Mouse (Mus musculus): ENCODE results near the gene C9orf72. TPM values are rescaled to one million over a fixed set of nuclear protein-coding genes. Genes with fewer than 3 reads are reported as not detected.

C9orf72 gene
- polyA plus RNA-seq, 1 experiment: 3.5 TPM

DNA sequence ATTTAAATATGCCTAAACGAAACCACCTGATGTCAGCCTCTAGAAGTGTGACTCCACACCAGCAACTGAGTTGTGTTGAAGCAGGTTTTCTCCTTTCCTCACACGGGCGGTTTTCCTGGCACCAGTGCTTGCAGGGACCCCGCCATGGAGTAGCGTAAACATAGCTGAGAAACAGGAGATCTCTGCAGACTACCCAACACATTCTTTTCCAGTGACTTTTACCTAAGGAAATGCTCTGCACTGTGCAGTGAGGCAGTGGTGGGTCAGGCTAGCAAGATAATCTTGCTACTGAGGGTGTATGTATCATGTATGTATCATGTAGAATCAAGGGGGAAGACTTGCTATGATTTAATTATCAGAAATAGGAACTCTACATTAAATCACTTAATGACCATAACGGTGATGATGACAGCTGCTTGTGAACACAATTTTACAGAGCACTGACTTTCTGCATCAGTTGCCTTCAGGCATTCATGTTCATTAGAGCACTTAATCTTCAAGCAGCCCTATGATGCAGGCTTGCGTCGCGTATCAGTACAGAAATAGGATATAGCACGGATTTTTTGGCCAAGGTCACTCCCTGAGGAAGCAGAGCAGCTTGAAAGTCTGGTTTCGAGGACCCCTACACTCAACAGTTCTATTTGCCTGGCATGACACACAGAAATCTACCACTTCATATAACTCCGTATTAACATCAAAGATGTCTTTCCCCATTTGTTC, 47.9 kb downstream of the C9orf72 start:
- H3K4me1 ChIP-seq (ENCODE audit: control insufficient read depth, insufficient read depth, insufficient read length): no peaks in the 10 kb centered on the region
- H3K27me3 ChIP-seq (ENCODE audit: control insufficient read depth, insufficient read depth, low read length): no peaks in the 10 kb centered on the region
- H3K36me3 ChIP-seq (ENCODE audit: control insufficient read depth, insufficient read depth, low read length): no peaks in the 10 kb centered on the region
- no peak overlapping the region for H3K27ac ChIP-seq (ENCODE audit: insufficient read depth, low read length)
- WGBS: 88% methylated on average over 12 of the region's 12 CpGs
- TF ChIP-seq CTCF (IDR thresholded peaks at IDR 0.05; ENCODE audit: extremely low read depth, insufficient read depth, insufficient read length, insufficient replicate concordance) (no peak), POLR2A (IDR thresholded peaks at IDR 0.05; ENCODE audit: low read depth, low read length) (no peak)
- no peak for DNase-seq (ENCODE audit: low read depth in 1 of 2, low spot score in 2 of 2)
- no peak overlapping the region for H3K4me3 ChIP-seq (ENCODE audit: extremely low read depth, insufficient read depth, insufficient read length)

DNA sequence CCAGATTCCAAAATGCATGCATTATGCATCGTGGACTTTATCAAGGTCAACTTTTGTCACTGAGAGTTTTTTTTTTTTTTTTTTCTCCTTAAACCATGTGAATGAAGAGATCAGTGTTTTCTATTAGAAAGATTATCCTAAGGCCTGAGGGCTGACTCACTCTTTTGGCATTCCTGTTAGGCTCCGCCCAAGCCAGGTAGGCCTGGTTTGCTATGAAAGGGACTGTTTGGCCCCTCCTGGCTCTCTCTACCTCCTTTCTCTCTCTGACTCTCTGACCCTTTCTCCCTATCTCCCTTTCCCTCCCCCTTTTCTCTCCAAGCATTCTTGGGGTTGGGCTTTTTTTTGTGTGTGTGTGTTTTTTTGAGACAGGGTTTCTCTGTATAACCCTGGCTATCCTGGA, 50.4 kb downstream of the C9orf72 start:
- WGBS: 93% methylated on average over 2 of the region's 2 CpGs
- TF ChIP-seq CTCF (IDR thresholded peaks at IDR 0.05; ENCODE audit: extremely low read depth, insufficient read depth, insufficient read length, insufficient replicate concordance) (no peak), POLR2A (IDR thresholded peaks at IDR 0.05; ENCODE audit: low read depth, low read length) (no peak)
- Histone ChIP-seq H3K27me3 (ENCODE audit: control insufficient read depth, insufficient read depth, low read length) (no peaks in the 10 kb centered on the region), H3K27ac (ENCODE audit: insufficient read depth, low read length) (no peak overlapping the region), H3K4me1 (ENCODE audit: control insufficient read depth, insufficient read depth, insufficient read length) (no peaks in the 10 kb centered on the region), H3K4me3 (ENCODE audit: extremely low read depth, insufficient read depth, insufficient read length) (no peak overlapping the region), H3K36me3 (ENCODE audit: control insufficient read depth, insufficient read depth, low read length) (no peaks in the 10 kb centered on the region)
- no peak for DNase-seq (ENCODE audit: low read depth in 1 of 2, low spot score in 2 of 2)

DNA sequence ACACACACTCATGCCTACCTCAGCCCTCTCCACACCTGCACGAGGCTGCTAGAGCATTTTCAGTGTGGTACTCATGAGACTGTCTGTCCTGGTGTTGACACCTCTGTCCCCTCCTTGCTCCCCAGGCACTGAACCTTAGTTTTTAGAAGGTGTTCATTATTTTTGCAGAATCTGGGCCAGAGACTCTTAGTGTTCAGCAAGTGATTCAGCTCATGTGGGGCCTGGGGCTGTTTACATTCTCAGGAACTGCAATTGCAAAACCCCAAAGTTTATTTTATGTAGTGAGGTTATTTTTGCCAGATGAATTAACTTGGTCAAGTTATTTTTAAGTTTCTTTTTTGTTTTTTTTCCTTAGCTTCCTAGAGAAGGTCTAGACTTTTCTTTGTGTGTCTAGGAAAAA, 52.4 kb downstream of the C9orf72 start:
- DNase-seq (ENCODE audit: low read depth in 1 of 2, low spot score in 2 of 2): no peak
- H3K36me3 ChIP-seq (ENCODE audit: control insufficient read depth, insufficient read depth, low read length): no peaks in the 10 kb centered on the region
- H3K27me3 ChIP-seq (ENCODE audit: control insufficient read depth, insufficient read depth, low read length): no peaks in the 10 kb centered on the region
- TF ChIP-seq POLR2A (IDR thresholded peaks at IDR 0.05; ENCODE audit: low read depth, low read length) (no peak), CTCF (IDR thresholded peaks at IDR 0.05; ENCODE audit: extremely low read depth, insufficient read depth, insufficient read length, insufficient replicate concordance) (no peak)
- H3K4me3 ChIP-seq (ENCODE audit: extremely low read depth, insufficient read depth, insufficient read length): no peak overlapping the region
- H3K4me1 ChIP-seq (ENCODE audit: control insufficient read depth, insufficient read depth, insufficient read length): no peaks in the 10 kb centered on the region
- H3K27ac ChIP-seq (ENCODE audit: insufficient read depth, low read length): no peak overlapping the region
- 63% methylated on average over 1 of the region's 1 CpGs for WGBS

DNA sequence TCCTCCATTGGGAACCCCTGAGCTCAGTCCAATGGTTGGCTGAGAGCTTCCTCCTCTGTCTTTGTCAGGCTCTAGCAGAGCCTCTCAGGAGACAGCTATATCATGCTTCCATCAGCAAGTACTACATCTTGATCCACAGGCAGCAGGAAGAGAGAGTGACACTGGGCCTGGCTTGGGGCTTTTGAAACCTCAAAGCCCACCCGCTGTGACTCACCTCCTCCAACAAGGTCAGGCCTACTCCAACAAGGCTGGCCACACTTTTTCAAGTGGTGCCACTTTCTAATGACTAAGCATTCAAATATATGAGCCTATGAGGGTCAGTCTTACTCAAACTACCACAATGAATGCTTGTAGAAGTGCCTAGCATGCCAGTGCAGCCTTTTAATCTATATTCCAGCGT, 53.5 kb downstream of the C9orf72 start:
- Histone ChIP-seq H3K27ac (ENCODE audit: insufficient read depth, low read length) (no peak overlapping the region), H3K27me3 (ENCODE audit: control insufficient read depth, insufficient read depth, low read length) (no peaks in the 10 kb centered on the region), H3K4me1 (ENCODE audit: control insufficient read depth, insufficient read depth, insufficient read length) (no peaks in the 10 kb centered on the region), H3K4me3 (ENCODE audit: extremely low read depth, insufficient read depth, insufficient read length) (no peak overlapping the region), H3K36me3 (ENCODE audit: control insufficient read depth, insufficient read depth, low read length) (no peaks in the 10 kb centered on the region)
- TF ChIP-seq POLR2A (IDR thresholded peaks at IDR 0.05; ENCODE audit: low read depth, low read length) (no peak), CTCF (IDR thresholded peaks at IDR 0.05; ENCODE audit: extremely low read depth, insufficient read depth, insufficient read length, insufficient replicate concordance) (no peak)
- WGBS: 92% methylated on average over 2 of the region's 2 CpGs
- DNase-seq (ENCODE audit: low read depth in 1 of 2, low spot score in 2 of 2): no peak

DNA sequence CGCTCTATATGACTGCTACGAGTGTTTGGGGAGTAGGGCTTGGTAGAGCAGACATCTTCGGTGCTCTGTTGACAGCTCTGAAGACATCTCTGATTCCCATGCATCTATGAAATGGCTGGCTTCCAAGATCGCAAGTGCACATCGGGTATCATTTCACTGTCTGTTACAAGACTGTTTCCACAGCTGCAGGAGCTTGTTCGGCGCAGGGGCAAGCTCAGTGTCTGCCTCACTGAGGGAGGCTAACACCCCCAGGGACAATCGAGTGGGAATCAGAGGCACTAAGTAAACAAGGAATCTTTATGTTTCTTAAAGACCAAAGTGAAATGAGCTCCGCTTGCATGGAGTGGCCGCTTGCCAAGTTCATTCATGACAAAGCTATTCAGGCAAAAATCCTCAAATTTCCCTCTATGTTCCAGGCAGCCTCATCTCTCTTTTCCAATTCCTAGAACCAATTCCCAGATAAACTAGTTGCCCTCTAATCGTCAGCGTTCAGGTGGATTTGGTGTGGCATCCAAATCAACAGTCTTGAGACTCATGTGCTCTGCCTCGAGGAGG, 56.3 kb downstream of the C9orf72 start:
- Histone ChIP-seq H3K27ac (ENCODE audit: insufficient read depth, low read length) (no peak overlapping the region), H3K36me3 (ENCODE audit: control insufficient read depth, insufficient read depth, low read length) (no peaks in the 10 kb centered on the region), H3K27me3 (ENCODE audit: control insufficient read depth, insufficient read depth, low read length) (no peaks in the 10 kb centered on the region), H3K4me3 (ENCODE audit: extremely low read depth, insufficient read depth, insufficient read length) (no peak overlapping the region), H3K4me1 (ENCODE audit: control insufficient read depth, insufficient read depth, insufficient read length) (no peaks in the 10 kb centered on the region)
- no peak for DNase-seq (ENCODE audit: low read depth in 1 of 2, low spot score in 2 of 2)
- 86% methylated on average over 13 of the region's 13 CpGs for WGBS
- TF ChIP-seq CTCF (IDR thresholded peaks at IDR 0.05; ENCODE audit: extremely low read depth, insufficient read depth, insufficient read length, insufficient replicate concordance): no peak
- no peak for TF ChIP-seq POLR2A (IDR thresholded peaks at IDR 0.05; ENCODE audit: low read depth, low read length)

DNA sequence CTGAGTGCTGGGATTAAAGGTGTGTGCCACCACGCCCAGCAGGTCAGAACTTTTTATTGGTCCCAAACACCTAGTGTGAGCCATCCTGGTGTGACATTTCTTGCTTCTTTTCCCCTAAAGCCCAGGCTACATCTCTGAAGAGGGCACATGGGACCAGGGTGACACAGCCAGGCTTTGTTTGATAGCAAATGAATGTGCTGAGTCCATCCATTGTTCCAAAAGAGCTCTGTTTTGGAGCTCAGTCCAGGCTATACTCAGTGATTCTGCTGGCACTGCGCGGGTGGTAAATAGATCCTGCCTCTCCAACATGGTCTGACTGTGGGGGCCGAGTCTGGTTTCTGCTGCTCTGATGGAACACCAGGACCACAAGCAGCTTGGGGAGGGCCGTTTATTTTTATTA, 58.1 kb downstream of the C9orf72 start:
- Histone ChIP-seq H3K4me1 (ENCODE audit: control insufficient read depth, insufficient read depth, insufficient read length) (no peaks in the 10 kb centered on the region), H3K4me3 (ENCODE audit: extremely low read depth, insufficient read depth, insufficient read length) (no peak overlapping the region), H3K27me3 (ENCODE audit: control insufficient read depth, insufficient read depth, low read length) (no peaks in the 10 kb centered on the region), H3K36me3 (ENCODE audit: control insufficient read depth, insufficient read depth, low read length) (no peaks in the 10 kb centered on the region), H3K27ac (ENCODE audit: insufficient read depth, low read length) (no peak overlapping the region)
- TF ChIP-seq CTCF (IDR thresholded peaks at IDR 0.05; ENCODE audit: extremely low read depth, insufficient read depth, insufficient read length, insufficient replicate concordance): no peak
- no peak for TF ChIP-seq POLR2A (IDR thresholded peaks at IDR 0.05; ENCODE audit: low read depth, low read length)
- DNase-seq (ENCODE audit: low read depth in 1 of 2, low spot score in 2 of 2): no peak
- 67% methylated on average over 5 of the region's 5 CpGs for WGBS

DNA sequence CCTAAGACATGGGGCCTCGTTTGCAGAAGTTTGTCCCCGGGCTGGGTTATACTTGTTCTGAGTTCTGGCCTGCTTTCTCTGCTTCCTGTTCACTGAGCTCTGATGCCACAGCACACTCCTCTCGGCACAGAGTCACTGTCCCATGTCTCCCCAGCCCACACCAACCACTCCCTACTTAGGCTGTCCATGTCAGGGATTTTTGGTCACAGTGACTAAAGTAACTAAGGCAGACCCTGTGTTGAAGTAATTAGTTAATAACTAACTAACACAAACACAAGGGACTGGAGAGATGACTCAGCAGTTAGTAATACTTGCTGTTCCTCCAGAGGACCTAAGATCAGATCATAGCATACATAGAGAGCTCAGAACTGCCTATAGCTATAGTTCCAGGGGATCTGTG, 60.0 kb downstream of the C9orf72 start:
- H3K27ac ChIP-seq (ENCODE audit: insufficient read depth, low read length): no peak overlapping the region
- WGBS: 16% methylated on average over 3 of the region's 3 CpGs

More for the DNA sequence above, 60.0 kb downstream of the C9orf72 start:
- TF ChIP-seq POLR2A (IDR thresholded peaks at IDR 0.05; ENCODE audit: low read depth, low read length): no peak
- no peak for TF ChIP-seq CTCF (IDR thresholded peaks at IDR 0.05; ENCODE audit: extremely low read depth, insufficient read depth, insufficient read length, insufficient replicate concordance)
- no peak overlapping the region for H3K4me3 ChIP-seq (ENCODE audit: extremely low read depth, insufficient read depth, insufficient read length)
- no peaks in the 10 kb centered on the region for H3K27me3 ChIP-seq (ENCODE audit: control insufficient read depth, insufficient read depth, low read length)
- H3K36me3 ChIP-seq (ENCODE audit: control insufficient read depth, insufficient read depth, low read length): no peaks in the 10 kb centered on the region
- no peak for DNase-seq (ENCODE audit: low read depth in 1 of 2, low spot score in 2 of 2)
- H3K4me1 ChIP-seq (ENCODE audit: control insufficient read depth, insufficient read depth, insufficient read length): no peaks in the 10 kb centered on the region

Measured in spleen, adult 2 months (tissue).